Mouse (Mus musculus): ENCODE results near the gene Akap6. TPM values are rescaled to one million over a fixed set of nuclear protein-coding genes. Genes with fewer than 3 reads are reported as not detected.

The Akap6 gene
- total and polyA plus RNA-seq, 3 experiments = 0.12 to 0.42 (median 0.33) TPM

- TF ChIP-seq ZC3H11A (IDR thresholded peaks at IDR 0.05; ENCODE audit: low read depth, low read length) (no peak), BHLHE40 (IDR thresholded peaks at IDR 0.05; ENCODE audit: low read depth, low read length) (no peak)
These were observed 197.6 kb downstream of the Akap6 start (continued) for GRCm38 (mm10) chr12:52896785-52897184.

- H3K4me1 ChIP-seq (ENCODE audit: control insufficient read depth in 1 of 2, insufficient read depth in 2 of 2) = peaks cover 0 to 21% of the 10 kb centered on the region in 2 experiments; a peak in 2 of 4 replicates
- no peak for DNase-seq (ENCODE audit: extremely low read depth)
- no peak overlapping the region for H3K4me3 ChIP-seq (replicated peaks in 1 of 3; ENCODE audit: low read depth in 2 of 3, low read length in 2 of 3, poor library complexity in 1 of 3)
- no peak overlapping the region for H3K4me2 ChIP-seq (ENCODE audit: insufficient read depth, low read depth, poor library complexity, severe bottlenecking)
- H3K9me3 ChIP-seq (replicated peaks; ENCODE audit: low read length) = no peaks in the 10 kb centered on the region
- in situ Hi-C loops (cut with MboI; ENCODE audit: low pct_ligation_motif_present, low pct_unique_long_range_greater_than_20kb, low sequenced_read_pairs) = no loop called here
- no peaks in the 10 kb centered on the region for H3K27me3 ChIP-seq (replicated peaks)
- H3K27ac ChIP-seq (ENCODE audit: insufficient read depth, low read depth) = no peak overlapping the region
- H3K9ac ChIP-seq (ENCODE audit: insufficient read depth, low read depth) = no peak overlapping the region
- H3K36me3 ChIP-seq (replicated peaks in 1 of 2; ENCODE audit: control insufficient read depth in 1 of 2, insufficient read depth in 1 of 2, low read length in 1 of 2) = no peaks in the 10 kb centered on the region
- H3K79me2 ChIP-seq (replicated peaks; ENCODE audit: control insufficient read depth, extremely low read depth, insufficient read depth, poor library complexity, severe bottlenecking) = no peaks in the 10 kb centered on the region
- dilution Hi-C loops (cut with MboI; ENCODE audit: extremely low pct_ligation_motif_present, extremely low pct_unique_long_range_greater_than_20kb, low sequenced_read_pairs) = no loop called here
- TF ChIP-seq JUN (IDR thresholded peaks at IDR 0.05; ENCODE audit: insufficient read depth, low read depth, low read length) = no peak
- TF ChIP-seq RCOR1 (conservative IDR thresholded peaks at IDR 0.05; ENCODE audit: low read depth, low read length) = no peak
- TF ChIP-seq BHLHE40 (IDR thresholded peaks at IDR 0.05; ENCODE audit: low read depth, low read length) = no peak
- TF ChIP-seq MAFK (IDR thresholded peaks at IDR 0.05; ENCODE audit: insufficient replicate concordance, low read length) = no peak
- no peak for TF ChIP-seq SIN3A (IDR thresholded peaks at IDR 0.05; ENCODE audit: low read length)
- TF ChIP-seq KAT2A (IDR thresholded peaks at IDR 0.05; ENCODE audit: insufficient replicate concordance, low read length) = no peak
- TF ChIP-seq ZC3H11A (IDR thresholded peaks at IDR 0.05; ENCODE audit: low read depth, low read length) = no peak
- no peak for TF ChIP-seq CTCF (conservative IDR thresholded peaks at IDR 0.05 in 1 of 2, IDR thresholded peaks at IDR 0.05 in 1 of 2; ENCODE audit: low read depth in 2 of 2, low read length in 2 of 2)
- no peak for TF ChIP-seq ZNF384 (IDR thresholded peaks at IDR 0.05; ENCODE audit: low read depth, low read length)
- TF ChIP-seq MAZ (IDR thresholded peaks at IDR 0.05; ENCODE audit: low read depth, low read length) = no peak
- TF ChIP-seq USF1 (IDR thresholded peaks at IDR 0.05; ENCODE audit: low read depth, low read length) = no peak
- TF ChIP-seq ZKSCAN1 (IDR thresholded peaks at IDR 0.05; ENCODE audit: borderline replicate concordance, low read depth, low read length) = no peak
- TF ChIP-seq NRF1 (IDR thresholded peaks at IDR 0.05; ENCODE audit: low read depth, low read length) = no peak
- no peak for TF ChIP-seq ZMIZ1 (IDR thresholded peaks at IDR 0.05; ENCODE audit: low read depth, low read length)
- no peak for TF ChIP-seq MEF2A (IDR thresholded peaks at IDR 0.05; ENCODE audit: borderline replicate concordance, low read depth, low read length)
- no peak for TF ChIP-seq IRF4 (IDR thresholded peaks at IDR 0.05; ENCODE audit: low read depth, low read length)
- no peak for TF ChIP-seq POLR2A (IDR thresholded peaks at IDR 0.05; ENCODE audit: low read depth, low read length)
- TF ChIP-seq GABPA (IDR thresholded peaks at IDR 0.05; ENCODE audit: insufficient replicate concordance, low read depth, low read length) = no peak
These were observed 198.9 kb downstream of the Akap6 start for GRCm38 (mm10) chr12:52898130-52898529.

GRCm38 (mm10) chr12:52904046-52904445 is 204.9 kb downstream of the Akap6 start:
- H3K9ac ChIP-seq (ENCODE audit: insufficient read depth, low read depth) = no peak overlapping the region
- H3K79me2 ChIP-seq (replicated peaks; ENCODE audit: control insufficient read depth, extremely low read depth, insufficient read depth, poor library complexity, severe bottlenecking) = no peaks in the 10 kb centered on the region
- no peaks in the 10 kb centered on the region for H3K36me3 ChIP-seq (replicated peaks in 1 of 2; ENCODE audit: control insufficient read depth in 1 of 2, insufficient read depth in 1 of 2, low read length in 1 of 2)
- no peak overlapping the region for H3K27ac ChIP-seq (ENCODE audit: insufficient read depth, low read depth)
- no peaks in the 10 kb centered on the region for H3K9me3 ChIP-seq (replicated peaks; ENCODE audit: low read length)
- H3K4me2 ChIP-seq (ENCODE audit: insufficient read depth, low read depth, poor library complexity, severe bottlenecking) = no peak overlapping the region
- TF ChIP-seq JUND (conservative IDR thresholded peaks at IDR 0.05; ENCODE audit: low read depth, low read length) = no peak
- no peak for TF ChIP-seq RCOR1 (conservative IDR thresholded peaks at IDR 0.05; ENCODE audit: low read depth, low read length)
- no peak for TF ChIP-seq ZKSCAN1 (IDR thresholded peaks at IDR 0.05; ENCODE audit: borderline replicate concordance, low read depth, low read length)
- no peak for TF ChIP-seq EP300 (IDR thresholded peaks at IDR 0.05; ENCODE audit: low read length)
- peaks cover 0 to 11% of the 10 kb centered on the region in 2 experiments; a peak in 2 of 4 replicates for H3K4me1 ChIP-seq (ENCODE audit: control insufficient read depth in 1 of 2, insufficient read depth in 2 of 2)
- H3K4me3 ChIP-seq (replicated peaks in 1 of 3; ENCODE audit: low read depth in 2 of 3, low read length in 2 of 3, poor library complexity in 1 of 3) = no peak overlapping the region
- no peaks in the 10 kb centered on the region for H3K27me3 ChIP-seq (replicated peaks)
- dilution Hi-C loops (cut with MboI; ENCODE audit: extremely low pct_ligation_motif_present, extremely low pct_unique_long_range_greater_than_20kb, low sequenced_read_pairs) (no loop called here), in situ Hi-C loops (cut with MboI; ENCODE audit: low pct_ligation_motif_present, low pct_unique_long_range_greater_than_20kb, low sequenced_read_pairs) (loop anchor here (25.0 kb wide), 3 partner anchors 333 to 1658 kb away; partner anchors contain the start of gene Npas3)
- DNase-seq (ENCODE audit: extremely low read depth) = no peak
